Mouse (Mus musculus): ENCODE measurements around the gene Slc6a19. TPM values are rescaled to one million over a fixed set of nuclear protein-coding genes. Genes with fewer than 3 reads are reported as not detected.

Gene Slc6a19
- polyA plus RNA-seq (2012; rRNA removed; ENCODE audit: low replicate concordance) = 2.1 and 2.8 TPM in 2 replicates

GRCm38 (mm10) chr13:73704694-73705325 is at the start of gene Slc6a19:
TSS of gene Slc6a19 (minus strand) at chr13:73704865.

GRCm38 (mm10) chr13:73732742-73733700 is 28.4 kb upstream of the Slc6a19 start, which contains the start of gene Slc12a7:
TSS of gene Slc12a7 (plus strand) at chr13:73733094.

GRCm38 (mm10) chr13:73677853-73678252 is 26.8 kb downstream of the Slc6a19 start, which contains the start of gene Slc6a18:
TSS of gene Slc6a18 (minus strand) at chr13:73678023.

Other genes with a start within 250 kb of the Slc6a19 start
- 33.2 and 42.2 TPM in 2 replicates for gene Lpcat1, start 237.7 kb downstream of the Slc6a19 start, polyA plus RNA-seq (2012; rRNA removed; ENCODE audit: low replicate concordance)
- 0.06 and 0.07 TPM in 2 replicates for gene Slc6a3, start 168.1 kb downstream of the Slc6a19 start, polyA plus RNA-seq (2012; rRNA removed; ENCODE audit: low replicate concordance)
- gene Clptm1l, start 100.9 kb downstream of the Slc6a19 start, polyA plus RNA-seq (2012; rRNA removed; ENCODE audit: low replicate concordance) = 116 and 203 TPM in 2 replicates
- gene Tert, start 78.0 kb downstream of the Slc6a19 start, polyA plus RNA-seq (2012; rRNA removed; ENCODE audit: low replicate concordance) = 3.2 and 6.4 TPM in 2 replicates
- 0.04 and 0.22 TPM in 2 replicates for gene Slc6a18, start 26.8 kb downstream of the Slc6a19 start, polyA plus RNA-seq (2012; rRNA removed; ENCODE audit: low replicate concordance)
- 82.1 and 82.5 TPM in 2 replicates for gene Slc12a7, start 28.2 kb upstream of the Slc6a19 start, polyA plus RNA-seq (2012; rRNA removed; ENCODE audit: low replicate concordance)
- 9.9 and 10.4 TPM in 2 replicates for gene Nkd2, start 142.8 kb upstream of the Slc6a19 start, polyA plus RNA-seq (2012; rRNA removed; ENCODE audit: low replicate concordance)
- 0.56 and 0.60 TPM in 2 replicates for gene Trip13, start 232.9 kb upstream of the Slc6a19 start, polyA plus RNA-seq (2012; rRNA removed; ENCODE audit: low replicate concordance)
- 21.6 and 42.6 TPM in 2 replicates for gene Brd9, start 232.9 kb upstream of the Slc6a19 start, polyA plus RNA-seq (2012; rRNA removed; ENCODE audit: low replicate concordance)

Measured in mammary gland, adult 2 months (tissue).